Mouse (Mus musculus) thymus, adult 2 months (tissue): ENCODE measurements around the gene Pfdn2. TPM values are rescaled to one million over a fixed set of nuclear protein-coding genes. Genes with fewer than 3 reads are reported as not detected.
"Not testable (repeated sequence)": the region's sequence is repeated elsewhere in the genome, so short reads cannot be mapped to it uniquely, and the experiment has no call there.

Experiments
- DNase-seq: peaks from one replicate; pipeline ENCODE4 v3.0.0; 2021
- H3K27ac ChIP-seq: fragments of 200-500 bp; 2 replicates; pipeline ENCODE4 v1.5.1; 2012; ENCODE audit warnings: low read length, control low read depth; ENCODE audit not compliant: control insufficient read depth, insufficient read depth
- H3K27me3 ChIP-seq: fragments of 200-500 bp; 2 replicates; pipeline ENCODE4 v1.6.1; 2012; ENCODE audit warnings: mild to moderate bottlenecking, low read length, moderate library complexity, mixed read lengths; ENCODE audit not compliant: control insufficient read depth, insufficient read depth
- H3K36me3 ChIP-seq: fragments of 200-500 bp; 2 replicates; pipeline ENCODE4 v1.6.1; 2012; ENCODE audit warnings: mild to moderate bottlenecking, low read length, moderate library complexity; ENCODE audit not compliant: control insufficient read depth, insufficient read depth
- H3K4me1 ChIP-seq: fragments of 200-500 bp; replicated peaks from 2 replicates; pipeline ENCODE4 v1.6.1; 2012; ENCODE audit warnings: low read length; ENCODE audit not compliant: control insufficient read depth, insufficient read depth
- H3K4me3 ChIP-seq: fragments of 200-500 bp; 2 replicates; pipeline ENCODE4 v1.5.1; 2012; ENCODE audit warnings: mild to moderate bottlenecking, low read length, control low read depth, moderate library complexity; ENCODE audit not compliant: control insufficient read depth, insufficient read depth
- CTCF ChIP-seq: fragments of 200-500 bp; IDR thresholded peaks from 2 replicates; pipeline ENCODE4 v1.5.1; 2012; ENCODE audit warnings: mild to moderate bottlenecking, control low read depth, low read length, moderate library complexity, borderline replicate concordance; ENCODE audit not compliant: control insufficient read depth, poor library complexity, insufficient read depth; ENCODE audit errors: extremely low read depth
- POLR2A ChIP-seq: fragments of 200-500 bp; IDR thresholded peaks from 2 replicates; pipeline ENCODE4 v1.6.1; 2012; ENCODE audit warnings: mild to moderate bottlenecking, low read length, control low read depth, moderate library complexity; ENCODE audit not compliant: control insufficient read depth, poor library complexity, insufficient read depth; ENCODE audit errors: extremely low read depth
- WGBS: fragments of 180-500 bp; shearing (Covaris S2); methylation state at CpG from one replicate; pipeline ENCODE4 v1.1.7; 2018; 5-methylcytosine and 5-hydroxymethylcytosine counted together
- polyA plus RNA-seq: library from polyadenylated mRNA; depleted of rRNA; stranded (reverse); fragments of >200 nt; gene quantifications from 2 replicates; pipeline ENCODE4 v1.2.3, GENCODE M21; 2012

The Pfdn2 gene
- polyA plus RNA-seq, 1 experiment: 16.6 TPM

GRCm38 (mm10) chr1:171321415-171321814 is 24.1 kb upstream of the Pfdn2 start:
- no peak for TF ChIP-seq CTCF
- TF ChIP-seq POLR2A: no peak
- peak; percentile 40 for DNase-seq

GRCm38 (mm10) chr1:171322012-171322411 is 23.5 kb upstream of the Pfdn2 start:
- H3K27ac ChIP-seq: no peak overlapping the region
- H3K36me3 ChIP-seq: no peaks in the 10 kb centered on the region
- no peak for DNase-seq
- TF ChIP-seq POLR2A: no peak
- no peak for TF ChIP-seq CTCF
- 100% methylated on average over 1 of the region's 1 CpGs for WGBS
- no peak overlapping the region for H3K4me3 ChIP-seq
- H3K27me3 ChIP-seq: no peaks in the 10 kb centered on the region
- H3K4me1 ChIP-seq: no peaks in the 10 kb centered on the region

More at GRCm38 (mm10) chr1:171321415-171321814, 24.1 kb upstream of the Pfdn2 start:
- Histone ChIP-seq H3K27ac (no peak overlapping the region), H3K27me3 (no peaks in the 10 kb centered on the region), H3K36me3 (no peaks in the 10 kb centered on the region), H3K4me1 (no peaks in the 10 kb centered on the region), H3K4me3 (no peak overlapping the region)

- Histone ChIP-seq H3K4me1 (peaks cover 6% of the 10 kb centered on the region), H3K27ac (no peak overlapping the region), H3K36me3 (no peaks in the 10 kb centered on the region), H3K27me3 (no peaks in the 10 kb centered on the region), H3K4me3 (no peak overlapping the region)
- no peak for DNase-seq
- WGBS: 93% methylated on average over 2 of the region's 2 CpGs
- TF ChIP-seq POLR2A (no peak), CTCF (no peak)
Observed at GRCm38 (mm10) chr1:171325571-171325970, 19.9 kb upstream of the Pfdn2 start.

- WGBS: 69% methylated on average over 4 of the region's 4 CpGs
- DNase-seq, H3K36me3 ChIP-seq, H3K4me1 ChIP-seq, H3K4me3 ChIP-seq, H3K27me3 ChIP-seq, H3K27ac ChIP-seq: not testable (repeated sequence)
Observed at GRCm38 (mm10) chr1:171326588-171326987, 18.9 kb upstream of the Pfdn2 start.

GRCm38 (mm10) chr1:171328244-171328643 is 17.2 kb upstream of the Pfdn2 start:
- peaks cover 8% of the 10 kb centered on the region for H3K4me1 ChIP-seq
- WGBS: 50% methylated on average over 9 of the region's 9 CpGs

GRCm38 (mm10) chr1:171328839-171329432 is 16.5 kb upstream of the Pfdn2 start, which contains the start of gene Dedd:
Gene Dedd (plus strand): TSS chr1:171329145.
- under 1% methylated on average over 42 of the region's 48 CpGs for WGBS
- DNase-seq: peak; percentile 88
- peak within 1 kb of the TSS; percentile 79 for H3K27ac ChIP-seq
- TF ChIP-seq CTCF: peak; percentile 44; the same call in 1 of the 2 replicates
- TF ChIP-seq POLR2A: peak; percentile 41; the same call in 1 of the 2 replicates
- H3K36me3 ChIP-seq: no peaks in the 10 kb centered on the region
- H3K4me1 ChIP-seq: peaks cover 8% of the 10 kb centered on the region
- H3K4me3 ChIP-seq: peak within 1 kb of the TSS; percentile 90
- H3K27me3 ChIP-seq: no peaks in the 10 kb centered on the region

More at GRCm38 (mm10) chr1:171328244-171328643, 17.2 kb upstream of the Pfdn2 start:
- no peak for DNase-seq
- H3K36me3 ChIP-seq: no peaks in the 10 kb centered on the region
- peak overlapping the region; percentile 79 for H3K27ac ChIP-seq
- no peaks in the 10 kb centered on the region for H3K27me3 ChIP-seq
- H3K4me3 ChIP-seq: peak overlapping the region; percentile 90
- TF ChIP-seq POLR2A (no peak), CTCF (no peak)

- no peaks in the 10 kb centered on the region for H3K36me3 ChIP-seq
- no peak for TF ChIP-seq POLR2A
- TF ChIP-seq CTCF: no peak
- peak overlapping the region; percentile 90 for H3K4me3 ChIP-seq
- peak overlapping the region; percentile 16; the same call in 1 of the 2 replicates for H3K27ac ChIP-seq
- WGBS: 1% methylated on average over 47 of the region's 61 CpGs
- peak; percentile 80 for DNase-seq
- H3K27me3 ChIP-seq: no peaks in the 10 kb centered on the region
- peaks cover 8% of the 10 kb centered on the region for H3K4me1 ChIP-seq
Observed at GRCm38 (mm10) chr1:171329433-171330215, 15.8 kb upstream of the Pfdn2 start.
